Mouse (Mus musculus) neutrophil, adult 5-6 weeks (primary cell): Measurements from ENCODE around the gene Ilf2. TPM values are rescaled to one million over a fixed set of nuclear protein-coding genes. Genes with fewer than 3 reads are reported as not detected.

Experiments
- ATAC-seq: fragments of 151-379, 151-347 bp; 2 replicates; pipeline ENCODE4 v1.8.0; 2017; ENCODE audit warnings: mild to moderate bottlenecking, moderate TSS enrichment; ENCODE audit not compliant: insufficient number of reproducible peaks, poor library complexity, low FRiP score, severe bottlenecking; ENCODE audit errors: extremely low read depth
- total RNA-seq: library from RNA; stranded (forward); fragments of 200-1000 nt; gene quantifications from 2 replicates; pipeline ENCODE4 v1.2.3, GENCODE M21; 2017

Ilf2 gene
- total RNA-seq, 1 experiment from 2014 or later = 64.5 TPM

- no peak for ATAC-seq
Measured at GRCm38 (mm10) chr3:90503444-90503843, 27.5 kb downstream of the Ilf2 start.

DNA sequence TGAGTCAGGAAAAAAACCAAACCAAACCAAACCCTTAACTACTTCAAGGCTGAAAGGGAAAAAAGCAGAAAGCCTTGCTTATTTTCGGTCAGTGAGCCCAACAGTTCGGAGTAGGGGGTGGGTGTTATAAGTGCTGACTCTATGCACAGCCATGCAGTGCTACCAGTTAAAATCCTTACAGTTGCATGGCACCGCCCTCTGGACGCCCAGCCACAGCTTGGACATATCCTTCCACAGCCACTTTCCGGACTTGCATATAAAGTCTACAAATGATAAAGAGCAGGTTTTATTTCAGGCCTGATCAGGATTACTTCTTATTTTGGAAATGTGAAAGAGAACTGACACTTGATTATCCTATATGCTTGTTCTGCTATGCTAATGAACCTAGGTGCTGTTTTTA, 29.3 kb downstream of the Ilf2 start:
- no peak for ATAC-seq

DNA sequence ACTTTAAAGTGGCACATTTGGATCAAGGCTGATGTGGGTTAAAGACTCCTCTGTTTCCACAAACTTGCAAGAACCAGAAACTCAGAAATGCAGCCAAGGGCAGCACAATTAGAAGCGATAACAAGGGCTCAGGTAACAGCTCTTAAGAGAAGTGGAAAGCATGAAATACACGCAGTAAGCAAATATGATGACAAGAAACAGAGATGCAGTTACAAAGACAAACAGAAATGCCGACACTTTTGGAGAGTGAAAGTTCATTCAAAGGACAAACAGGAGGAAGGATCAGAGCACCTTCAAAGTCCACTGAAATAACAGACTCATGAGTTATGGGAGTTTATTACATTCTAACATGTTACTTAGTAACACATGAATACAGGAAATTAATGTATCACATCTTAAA, 30.4 kb downstream of the Ilf2 start:
- ATAC-seq = no peak

- no peak for ATAC-seq
Measured at GRCm38 (mm10) chr3:90508287-90508949, 32.5 kb downstream of the Ilf2 start.

DNA sequence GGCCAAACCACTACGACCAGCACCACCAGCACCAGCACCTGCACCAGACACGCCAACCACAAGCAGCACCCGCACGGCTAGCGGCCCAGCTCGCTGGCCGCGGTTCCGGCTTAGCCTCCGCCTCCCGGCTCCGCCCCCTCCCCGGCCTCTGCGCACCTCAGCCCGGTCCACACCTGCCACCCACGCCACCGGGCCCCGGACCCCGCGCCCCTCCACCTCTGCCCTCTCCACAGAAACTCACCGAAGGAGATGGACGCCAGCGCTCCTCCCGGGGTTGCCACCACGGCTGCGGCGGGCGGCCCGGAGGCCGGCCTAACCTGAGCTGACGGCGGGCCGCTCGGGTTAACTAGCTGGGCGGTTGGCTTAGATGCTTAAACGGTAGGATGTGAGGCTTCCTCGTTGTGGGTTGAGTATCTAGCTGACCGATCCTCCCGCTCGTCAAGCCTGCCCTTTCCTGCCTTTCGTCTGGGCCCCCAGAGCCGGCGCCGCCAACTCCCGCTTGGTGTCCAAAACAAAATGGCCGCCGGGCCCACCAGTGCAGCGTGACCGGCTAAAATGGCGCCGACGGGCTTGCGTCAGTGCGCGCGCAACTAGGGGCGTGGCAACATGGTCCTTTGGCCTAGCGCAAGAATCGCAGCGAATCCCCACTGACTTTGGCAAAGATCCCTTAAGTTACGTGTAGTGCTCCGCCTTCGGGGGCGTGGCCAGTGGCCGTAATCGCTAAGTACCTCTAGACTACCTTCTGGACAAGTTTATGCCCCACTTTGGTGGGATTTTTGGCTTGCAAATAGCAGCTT, 33.2 kb downstream of the Ilf2 start, which contains the start of gene Chtop:
TSS of gene Chtop (minus strand) at position 549 of the 797 bp plus-strand sequence.
- peak; percentile 96 for ATAC-seq

DNA sequence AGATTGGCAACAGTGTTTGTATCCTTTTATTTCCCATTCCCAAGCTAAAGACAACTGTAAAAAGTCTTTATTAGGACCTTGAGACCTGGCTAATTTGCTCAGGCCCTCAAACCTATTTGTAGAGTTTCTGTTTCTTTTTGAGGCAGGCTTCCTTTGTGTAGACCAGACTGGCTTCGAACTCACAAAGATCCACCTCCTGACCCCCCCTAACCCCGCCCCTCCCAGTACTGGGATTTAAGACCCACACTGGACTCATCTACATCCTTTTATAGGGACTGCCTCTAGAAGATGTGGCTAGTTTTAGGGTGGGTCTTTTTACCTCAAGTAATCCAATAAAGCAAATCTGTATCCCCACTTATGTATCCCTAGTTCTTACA, 33.8 kb downstream of the Ilf2 start:
- no peak for ATAC-seq

DNA sequence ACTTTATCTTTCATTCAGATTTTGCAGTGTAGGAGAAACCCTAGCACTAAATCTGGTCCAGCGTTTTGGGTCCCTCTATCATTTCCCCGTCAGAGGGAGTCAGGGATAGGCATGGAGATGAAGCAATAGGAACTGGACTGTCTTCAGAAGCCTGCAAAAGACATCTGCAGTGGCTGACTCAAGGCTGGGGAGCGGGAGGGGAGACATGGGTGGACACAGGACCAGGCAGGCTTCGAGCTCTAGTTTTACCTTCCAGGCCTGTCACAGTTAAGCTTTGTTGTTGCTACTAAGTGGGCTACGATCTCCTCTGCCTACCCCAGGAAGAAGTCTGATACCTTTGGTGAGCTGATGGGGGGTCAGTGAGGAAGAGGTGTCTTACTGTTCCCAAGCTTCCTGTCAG, 36.4 kb downstream of the Ilf2 start:
- no peak for ATAC-seq

DNA sequence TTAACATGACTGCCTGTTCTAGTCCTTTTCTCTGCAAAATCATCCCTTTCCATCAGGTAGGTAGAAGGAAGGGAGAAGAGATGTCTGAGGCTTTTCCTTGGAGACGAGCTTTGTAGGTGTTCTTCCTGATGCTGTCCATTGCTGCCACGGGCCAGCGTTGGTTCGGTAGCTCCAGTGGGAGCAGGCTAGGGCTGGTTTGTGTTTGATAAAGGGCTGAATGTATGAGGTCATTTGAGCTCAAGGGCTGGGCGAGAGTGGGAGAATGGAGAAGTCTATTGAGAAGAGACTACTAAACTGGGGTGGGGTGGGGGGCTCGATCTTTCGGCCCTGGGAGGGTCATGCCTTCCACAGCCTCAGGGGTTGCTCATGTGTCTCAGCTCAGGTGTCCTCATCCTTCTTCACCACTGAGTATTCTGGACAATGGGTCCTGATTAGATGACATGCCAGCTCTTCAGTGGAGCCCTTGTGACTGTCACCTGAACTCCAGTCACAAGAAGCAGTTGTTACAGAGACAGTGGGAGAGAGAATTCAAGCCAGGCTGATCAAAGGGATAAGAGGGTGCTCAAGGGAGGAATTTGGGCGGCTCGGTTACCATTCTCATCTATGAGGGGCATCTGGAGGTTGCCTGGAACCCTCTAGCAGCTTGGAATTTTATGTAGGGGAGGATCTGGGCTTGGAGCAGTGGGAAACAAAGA, 37.2 kb downstream of the Ilf2 start:
- no peak for ATAC-seq

DNA sequence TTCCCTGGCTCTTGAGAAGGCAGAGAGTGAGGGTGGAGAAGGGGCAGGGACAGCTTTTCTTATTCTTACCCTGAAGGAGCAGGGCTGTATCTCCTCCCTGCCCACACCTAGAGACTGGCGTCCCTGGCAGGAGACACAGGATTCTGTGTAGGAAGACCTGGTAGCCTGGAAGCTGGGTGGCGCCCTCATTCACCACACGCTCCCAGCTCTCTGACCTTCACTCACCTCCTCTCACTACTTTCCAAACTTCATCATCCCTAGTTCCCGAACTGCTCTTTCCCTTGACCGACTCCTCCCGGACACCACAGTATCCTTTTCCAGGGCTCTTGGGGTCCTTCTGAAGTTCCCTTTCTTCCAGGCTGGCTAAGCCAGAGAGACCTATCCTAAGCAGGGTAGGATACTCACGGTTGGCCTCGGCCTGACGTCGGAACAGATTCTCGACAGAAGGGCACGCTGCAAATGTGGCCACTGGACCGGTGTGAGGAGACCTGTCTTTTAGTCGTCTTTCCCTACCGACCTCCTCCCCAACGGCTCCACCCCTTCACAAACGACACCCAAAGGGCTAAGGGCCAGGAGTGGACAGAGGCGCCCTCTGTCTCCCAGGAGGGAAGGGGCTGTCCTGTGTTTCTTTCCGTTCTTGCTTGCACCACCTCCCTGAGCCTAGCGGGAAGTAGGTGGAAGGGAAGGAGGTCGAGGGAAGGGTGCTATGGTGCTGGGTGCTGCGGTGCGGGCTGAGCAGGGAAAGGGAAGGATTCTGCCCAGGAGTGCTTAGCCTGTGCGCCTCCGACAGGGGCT, 38.1 kb downstream of the Ilf2 start, which contains the start of the genes S100a1 and S100a13:
TSS of gene S100a1 (minus strand) at position 597 of the 795 bp plus-strand sequence.
TSS of gene S100a13 (plus strand) at position 640 of the 795 bp plus-strand sequence.
- peak; percentile 8; the same call in 1 of the 2 replicates for ATAC-seq

- ATAC-seq = peak; percentile 62
Measured at GRCm38 (mm10) chr3:90514691-90515090, 38.8 kb downstream of the Ilf2 start.

DNA sequence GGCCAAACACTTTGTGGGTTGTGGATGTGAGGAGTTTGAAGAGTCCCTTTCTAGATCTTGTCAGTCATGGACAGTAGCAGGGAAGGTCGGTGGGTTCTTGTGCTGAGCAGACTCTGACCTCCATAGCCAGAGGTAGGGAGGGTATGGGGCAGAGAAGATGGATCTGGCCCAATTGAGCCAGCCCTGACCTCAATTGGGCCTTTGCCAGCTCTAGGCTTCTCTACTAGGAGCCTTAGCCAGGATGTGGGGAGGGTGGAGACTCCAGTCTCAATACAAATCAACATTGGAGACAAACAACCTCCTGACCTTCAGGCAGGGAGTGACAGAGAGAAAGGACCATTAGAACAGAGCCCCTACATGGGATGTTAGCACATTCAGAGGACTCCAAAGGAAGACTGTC, 39.3 kb downstream of the Ilf2 start:
- no peak for ATAC-seq

DNA sequence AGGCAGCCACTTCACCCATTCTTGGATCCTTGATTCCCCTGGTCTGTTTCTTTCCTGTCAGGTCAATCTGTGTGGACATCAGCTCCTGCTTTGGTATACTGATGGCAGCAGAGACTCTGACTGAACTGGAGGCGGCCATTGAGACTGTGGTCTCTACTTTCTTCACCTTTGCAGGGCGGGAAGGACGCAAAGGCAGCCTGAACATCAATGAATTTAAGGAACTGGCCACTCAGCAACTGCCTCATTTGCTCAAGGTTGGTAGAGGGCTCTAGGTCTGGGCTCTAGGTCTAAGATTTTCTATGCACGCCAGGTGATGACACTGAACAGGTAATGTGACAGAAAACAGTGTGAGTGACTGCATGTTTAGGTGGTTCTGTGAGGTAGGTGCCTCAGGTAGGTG, 39.9 kb downstream of the Ilf2 start:
- ATAC-seq = no peak

- no peak for ATAC-seq
Measured at GRCm38 (mm10) chr3:90517711-90518110, 41.8 kb downstream of the Ilf2 start.

GRCm38 (mm10) chr3:90525421-90525820, 49.5 kb downstream of the Ilf2 start:
- ATAC-seq = peak; percentile 59

GRCm38 (mm10) chr3:90526076-90526475, 50.1 kb downstream of the Ilf2 start:
- no peak for ATAC-seq

GRCm38 (mm10) chr3:90526580-90526979, 50.7 kb downstream of the Ilf2 start, which contains the start of gene S100a14:
Gene S100a14, plus strand, starts transcription at chr3:90526856.
- no peak for ATAC-seq

- ATAC-seq = no peak
Measured at GRCm38 (mm10) chr3:90527291-90527873, 51.5 kb downstream of the Ilf2 start.

- ATAC-seq = no peak
Measured at GRCm38 (mm10) chr3:90531713-90532112, 55.8 kb downstream of the Ilf2 start.
